Mouse (Mus musculus) left cerebral cortex, adult 9 months (tissue): ENCODE measurements at regions not wholly inside any gene's neighbourhood (a gene's known extent, or its start where the extent isn't known, plus 50 kb on each side); places are given as distances from the start of the nearest gene placed in this dataset.
A peak's percentile ranks its signal among the peaks of the same experiment; 100 is the strongest.

Experiments
- DNase-seq, 2 experiments: peaks; one replicate each; pipeline ENCODE4 v3.0.0; 2022; ENCODE audit warnings: low spot score in 2 of 2

GRCm38 (mm10) chr9:43930037-43930404 lies 113.2 kb upstream of the Thy1 start:
- no peak for DNase-seq

- DNase-seq: no peak
Observed at GRCm38 (mm10) chr9:43930476-43930875, 112.7 kb upstream of the Thy1 start.

- DNase-seq: no peak
Observed at GRCm38 (mm10) chr9:43934012-43934690, 109.0 kb upstream of the Thy1 start.

- DNase-seq: no peak
Observed at GRCm38 (mm10) chr9:43934691-43935064, 108.5 kb upstream of the Thy1 start.

GRCm38 (mm10) chr9:43939336-43939735 lies 103.8 kb upstream of the Thy1 start:
- no peak for DNase-seq

- peak in 1 of 2 experiments; percentile 17 for DNase-seq
Observed at GRCm38 (mm10) chr9:43942147-43942546, 101.0 kb upstream of the Thy1 start.

- no peak for DNase-seq
Observed at GRCm38 (mm10) chr9:43943522-43943921, 99.7 kb upstream of the Thy1 start.

- DNase-seq: no peak
Observed at GRCm38 (mm10) chr9:43944816-43945741, 98.1 kb upstream of the Thy1 start.

- no peak for DNase-seq
Observed at GRCm38 (mm10) chr9:43945997-43946649, 97.1 kb upstream of the Thy1 start.

- DNase-seq: no peak
Observed at GRCm38 (mm10) chr9:43947089-43947488, 96.1 kb upstream of the Thy1 start.

- no peak for DNase-seq
Observed at GRCm38 (mm10) chr9:43947490-43948150, 95.6 kb upstream of the Thy1 start.

GRCm38 (mm10) chr9:43953128-43953527 lies 90.1 kb upstream of the Thy1 start:
- no peak for DNase-seq

GRCm38 (mm10) chr9:43959541-43959940 lies 83.6 kb upstream of the Thy1 start:
- DNase-seq: no peak

GRCm38 (mm10) chr9:43961431-43961830 lies 81.8 kb upstream of the Thy1 start:
- no peak for DNase-seq

GRCm38 (mm10) chr9:43965171-43965570 lies 78.0 kb upstream of the Thy1 start:
- no peak for DNase-seq

- DNase-seq: no peak
Observed at GRCm38 (mm10) chr9:43965811-43966210, 77.4 kb upstream of the Thy1 start.

GRCm38 (mm10) chr9:43970043-43970795 lies 73.0 kb upstream of the Thy1 start:
- no peak for DNase-seq

- no peak for DNase-seq
Observed at GRCm38 (mm10) chr9:43970858-43971257, 72.3 kb upstream of the Thy1 start.

- DNase-seq: peak in 1 of 2 experiments; percentile 89
Observed at GRCm38 (mm10) chr9:43972290-43972689, 70.9 kb upstream of the Thy1 start.

GRCm38 (mm10) chr9:43975405-43975804 lies 67.8 kb upstream of the Thy1 start:
- DNase-seq: no peak

GRCm38 (mm10) chr9:43976366-43976765 lies 66.8 kb upstream of the Thy1 start:
- DNase-seq: no peak
